Mouse (Mus musculus) gastrocnemius, adult 8-10 months (tissue): ENCODE results near the gene A930004D18Rik. TPM values are rescaled to one million over a fixed set of nuclear protein-coding genes. Genes with fewer than 3 reads are reported as not detected.

Experiments
- DNase-seq, 2 experiments: peaks; one replicate each; pipeline ENCODE4 v3.0.0; 2022; ENCODE audit warnings: low spot score in 2 of 2
- total RNA-seq, 4 experiments: library from RNA; stranded (reverse); gene quantifications; 2 replicates each; pipeline ENCODE4 v1.2.4; 2022

Gene A930004D18Rik
- total RNA-seq, 4 experiments from 2014 or later: 0.17 to 0.38 TPM; not detected in 2

GRCm38 (mm10) chr2:18053243-18053950, 15.9 kb upstream of the A930004D18Rik start:
- no peak for DNase-seq

- DNase-seq: no peak
Measured at GRCm38 (mm10) chr2:18052581-18052980, 15.0 kb upstream of the A930004D18Rik start.

- no peak for DNase-seq
Measured at GRCm38 (mm10) chr2:18051831-18052170, 14.3 kb upstream of the A930004D18Rik start.

GRCm38 (mm10) chr2:18051026-18051830, 13.7 kb upstream of the A930004D18Rik start:
- DNase-seq: no peak

GRCm38 (mm10) chr2:18050541-18050985, 13.0 kb upstream of the A930004D18Rik start:
- DNase-seq: no peak

- no peak for DNase-seq
Measured at GRCm38 (mm10) chr2:18050018-18050417, 12.5 kb upstream of the A930004D18Rik start.

- no peak for DNase-seq
Measured at GRCm38 (mm10) chr2:18049279-18049821, 11.8 kb upstream of the A930004D18Rik start.

GRCm38 (mm10) chr2:18048453-18049075, 11.0 kb upstream of the A930004D18Rik start, which contains the start of gene Skida1:
Gene Skida1 (minus strand): TSS chr2:18049051.
- no peak for DNase-seq

GRCm38 (mm10) chr2:18047646-18048452, 10.3 kb upstream of the A930004D18Rik start:
- peak in 1 of 2 experiments; percentile 54 for DNase-seq

GRCm38 (mm10) chr2:18046758-18047645, 9.5 kb upstream of the A930004D18Rik start:
- DNase-seq: peak; percentile 62 to 78

- no peak for DNase-seq
Measured at GRCm38 (mm10) chr2:18046186-18046585, 8.6 kb upstream of the A930004D18Rik start.

- DNase-seq: no peak
Measured at GRCm38 (mm10) chr2:18045781-18046181, 8.2 kb upstream of the A930004D18Rik start.

GRCm38 (mm10) chr2:18045143-18045780, 7.7 kb upstream of the A930004D18Rik start:
- no peak for DNase-seq

- DNase-seq: no peak
Measured at GRCm38 (mm10) chr2:18041199-18041885, 3.8 kb upstream of the A930004D18Rik start.

GRCm38 (mm10) chr2:18040347-18041160, 3.0 kb upstream of the A930004D18Rik start:
- DNase-seq: no peak

GRCm38 (mm10) chr2:18039566-18040290, 2.2 kb upstream of the A930004D18Rik start:
- DNase-seq: no peak

- DNase-seq: no peak
Measured at GRCm38 (mm10) chr2:18038895-18039371, 1.4 kb upstream of the A930004D18Rik start.
